Mouse (Mus musculus): ENCODE measurements around the gene Prkar1b.

Gene Prkar1b

DNA sequence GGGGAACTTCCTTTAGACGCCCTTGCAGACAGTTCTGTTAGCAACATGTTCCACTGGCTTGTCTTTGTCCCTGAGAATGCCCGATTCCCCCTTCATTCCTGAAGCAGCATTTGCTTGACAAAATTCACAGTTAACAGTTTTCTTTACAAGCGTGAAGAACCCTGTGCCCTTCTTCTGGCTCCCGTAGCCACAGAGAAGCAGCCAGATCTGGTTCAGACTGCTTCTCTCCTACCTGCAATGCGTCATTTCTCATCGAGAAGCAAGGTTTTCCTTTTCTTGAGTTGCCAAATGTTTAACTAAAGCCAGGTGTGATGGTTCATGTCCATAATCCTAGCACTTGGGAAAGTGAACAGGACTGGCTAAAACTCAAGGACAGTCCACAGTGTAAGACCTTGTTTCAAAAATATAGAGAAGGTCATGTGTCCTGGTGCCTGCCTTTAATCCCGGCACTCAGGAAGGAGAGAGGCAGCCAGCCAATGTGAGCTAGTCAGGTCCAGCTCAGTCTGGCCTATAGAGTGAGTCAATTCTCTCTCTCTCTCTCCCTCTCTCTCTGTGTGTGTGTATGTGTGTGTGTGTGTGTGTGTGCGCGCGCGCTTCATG lies 3.2 kb downstream of the Prkar1b start:
- no peak for DNase-seq (ENCODE audit: low spot score)

DNA sequence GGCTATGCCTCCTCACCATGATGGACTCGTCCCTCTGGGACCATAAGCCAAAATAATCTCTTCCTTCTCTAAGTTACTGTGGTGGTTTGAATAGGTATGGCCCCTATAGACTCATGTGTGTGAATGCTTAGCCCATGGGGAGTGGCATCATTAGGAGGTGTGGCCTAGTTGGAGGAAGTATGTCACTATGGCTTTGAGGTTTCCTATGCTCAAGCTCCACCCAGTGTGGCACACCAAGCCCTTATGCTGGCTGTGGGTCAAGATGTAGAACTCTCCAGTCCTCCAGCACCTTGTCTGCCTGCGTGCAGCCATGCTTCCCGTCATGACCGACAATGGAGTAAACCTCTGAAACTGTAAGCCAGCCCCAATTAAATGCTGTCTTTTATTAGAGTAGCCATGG lies 4.1 kb downstream of the Prkar1b start:
- no peak for DNase-seq (ENCODE audit: low spot score)

DNA sequence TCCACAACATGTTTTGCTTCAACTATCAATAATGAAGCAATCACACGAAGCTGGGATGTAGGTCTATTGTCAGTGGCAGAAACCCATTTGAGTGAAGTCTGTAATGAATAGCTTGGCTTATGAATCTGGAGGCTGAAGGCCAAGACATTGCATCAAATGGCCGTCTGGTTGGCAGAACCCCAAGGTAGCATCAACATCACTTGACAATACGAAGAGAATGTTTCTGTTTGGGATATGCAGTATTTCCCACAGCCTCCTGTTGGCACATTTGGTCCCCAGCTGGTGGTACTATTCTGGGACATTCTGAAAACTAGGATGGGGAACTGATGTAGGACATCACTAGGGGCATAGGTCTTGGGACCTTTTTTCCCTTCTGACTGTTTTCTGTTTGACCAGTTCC lies 5.9 kb downstream of the Prkar1b start:
- DNase-seq (ENCODE audit: low spot score): no peak

DNA sequence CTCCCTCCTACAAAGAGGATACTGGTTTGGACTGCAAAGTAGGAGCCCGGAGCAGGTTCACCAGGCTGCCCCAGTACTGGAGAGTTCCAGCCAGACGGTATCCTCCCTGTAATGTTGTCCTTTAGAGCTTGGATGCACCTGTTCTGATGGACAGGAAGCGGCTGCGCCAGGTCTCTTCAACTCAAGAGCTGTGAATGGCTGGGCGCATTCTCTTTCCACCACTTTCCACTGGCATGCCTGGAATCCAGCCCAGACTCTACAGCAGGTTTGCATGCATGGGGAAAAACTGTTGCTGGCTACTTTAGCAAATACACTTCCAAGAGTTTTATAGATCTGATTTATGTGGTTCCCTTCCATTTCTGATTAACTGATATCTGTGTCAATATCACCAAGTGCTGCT lies 8.5 kb downstream of the Prkar1b start:
- no peak for DNase-seq (ENCODE audit: low spot score)

GRCm38 (mm10) chr5:139140589-139140988 lies 9.2 kb downstream of the Prkar1b start:
- no peak for DNase-seq (ENCODE audit: low spot score)

DNA sequence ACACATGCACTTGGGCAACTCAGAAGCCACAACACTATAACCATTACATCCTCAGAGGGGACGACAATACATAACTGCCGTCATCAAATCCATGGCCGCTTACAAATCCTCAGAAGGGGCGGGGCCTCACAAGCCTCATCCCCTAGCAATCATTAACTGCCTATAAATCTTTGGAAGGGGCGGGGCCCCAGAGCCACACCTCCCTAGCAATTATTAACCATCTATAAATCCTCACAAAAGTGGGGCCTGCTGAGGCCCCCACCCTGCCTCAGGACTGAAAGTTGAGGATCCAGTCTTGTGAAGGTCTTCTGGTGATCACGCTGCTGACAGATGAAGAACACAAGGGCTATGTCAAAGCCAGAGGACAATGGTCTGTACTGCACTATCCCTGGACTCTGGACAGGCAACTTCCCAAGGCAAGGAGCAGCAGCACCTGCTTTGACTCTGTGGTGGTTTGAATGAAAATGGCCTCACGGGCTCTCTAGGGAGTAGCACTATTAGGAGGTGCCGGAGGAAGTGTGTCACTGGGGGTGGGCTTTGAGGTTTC lies 10.8 kb downstream of the Prkar1b start:
- no peak for DNase-seq (ENCODE audit: low spot score)

- DNase-seq (ENCODE audit: low spot score): no peak
Observed at GRCm38 (mm10) chr5:139138261-139138925, 11.4 kb downstream of the Prkar1b start.

DNA sequence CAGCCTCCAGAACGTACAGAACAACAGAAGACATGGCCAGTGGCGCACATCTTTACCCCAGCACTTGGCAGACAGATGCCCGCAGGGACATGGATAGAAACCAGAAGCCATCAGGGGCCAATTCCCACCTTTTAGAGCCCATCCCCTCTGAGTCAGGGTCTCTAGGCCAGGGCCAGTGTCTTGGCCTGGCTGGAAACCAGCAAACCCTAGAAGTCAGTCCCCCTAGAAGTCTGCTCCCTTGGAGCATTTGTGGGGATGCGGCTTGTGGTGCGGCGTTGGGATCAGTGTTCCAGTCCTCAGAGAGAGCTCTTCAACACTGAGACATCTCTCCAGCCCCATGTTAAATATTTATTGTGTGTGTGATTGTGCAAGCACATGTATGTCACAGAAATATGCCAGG lies 12.6 kb downstream of the Prkar1b start:
- DNase-seq (ENCODE audit: low spot score): no peak

- no peak for DNase-seq (ENCODE audit: low spot score)
Observed at GRCm38 (mm10) chr5:139136341-139136740, 13.5 kb downstream of the Prkar1b start.

DNA sequence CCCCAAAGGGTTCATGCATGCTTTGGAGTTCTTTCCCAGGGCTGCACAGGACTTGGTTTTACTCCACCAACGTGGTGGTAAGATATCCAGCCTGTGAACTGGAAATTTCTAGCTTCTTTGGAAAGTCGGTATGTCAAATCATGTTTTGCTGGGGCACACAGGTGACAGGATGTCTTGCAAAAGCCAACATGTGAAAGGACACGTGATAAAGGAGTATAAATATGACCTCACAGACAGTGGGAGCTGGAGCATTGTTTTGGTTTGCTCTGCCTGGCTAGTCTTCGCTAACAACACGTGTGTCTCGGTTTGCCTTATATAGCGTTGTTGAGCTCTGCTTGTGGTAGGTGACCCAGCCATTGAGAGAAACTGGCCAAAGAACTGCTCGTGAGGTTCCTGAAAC lies 15.3 kb downstream of the Prkar1b start:
- no peak for DNase-seq (ENCODE audit: low spot score)

DNA sequence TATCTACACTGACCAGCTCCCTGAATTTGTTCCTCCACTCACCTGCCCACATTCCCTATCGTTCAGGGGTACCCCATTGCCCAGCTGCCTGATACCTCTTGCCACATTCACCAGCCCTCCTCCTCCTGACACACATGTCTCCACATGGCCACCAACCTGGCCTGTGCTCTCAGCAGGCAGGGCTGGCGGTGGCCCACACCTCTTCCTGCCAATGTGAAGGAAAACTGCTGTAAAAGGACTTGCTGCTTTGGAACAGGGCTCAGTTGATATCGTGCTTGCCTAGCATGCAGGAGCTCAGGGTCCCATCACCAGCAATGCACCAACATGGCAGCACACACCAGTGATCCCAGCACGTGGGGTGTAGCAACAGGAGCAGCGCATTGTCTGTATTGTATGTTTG lies 19.4 kb downstream of the Prkar1b start:
- DNase-seq (ENCODE audit: low spot score): no peak

DNA sequence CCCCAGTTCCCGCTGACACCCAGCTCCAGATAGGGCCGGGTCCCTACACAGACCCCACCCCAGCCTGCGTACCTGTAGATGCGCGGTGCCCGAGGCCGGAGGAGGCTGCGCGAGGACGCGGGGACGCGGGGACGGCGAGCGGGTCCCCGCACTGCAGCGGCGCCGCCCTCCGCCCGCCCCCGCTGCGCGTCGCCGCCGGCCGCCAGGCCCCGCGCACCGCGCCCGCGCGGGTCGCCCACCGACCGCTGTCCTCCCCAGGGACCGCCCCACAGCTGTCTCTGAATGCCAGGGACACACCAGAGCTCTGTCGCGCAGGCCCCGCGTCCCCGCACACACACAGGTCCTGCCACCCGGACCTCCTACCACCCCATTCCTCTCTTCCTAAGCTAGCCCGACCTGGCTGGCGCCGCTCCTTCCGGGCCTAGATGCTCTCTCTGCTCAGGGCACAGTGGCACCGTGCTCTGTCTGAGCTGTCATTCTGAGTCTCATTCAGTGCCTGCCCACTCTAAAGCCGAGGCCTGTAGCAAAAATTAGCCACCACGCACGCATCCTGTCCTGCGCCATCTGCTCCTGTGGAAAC lies 20.1 kb downstream of the Prkar1b start:
- no peak for DNase-seq (ENCODE audit: low spot score)

- no peak for DNase-seq (ENCODE audit: low spot score)
Observed at GRCm38 (mm10) chr5:139129078-139129477, 20.7 kb downstream of the Prkar1b start.

- DNase-seq (ENCODE audit: low spot score): no peak
Observed at GRCm38 (mm10) chr5:139128476-139129065, 21.2 kb downstream of the Prkar1b start.

DNA sequence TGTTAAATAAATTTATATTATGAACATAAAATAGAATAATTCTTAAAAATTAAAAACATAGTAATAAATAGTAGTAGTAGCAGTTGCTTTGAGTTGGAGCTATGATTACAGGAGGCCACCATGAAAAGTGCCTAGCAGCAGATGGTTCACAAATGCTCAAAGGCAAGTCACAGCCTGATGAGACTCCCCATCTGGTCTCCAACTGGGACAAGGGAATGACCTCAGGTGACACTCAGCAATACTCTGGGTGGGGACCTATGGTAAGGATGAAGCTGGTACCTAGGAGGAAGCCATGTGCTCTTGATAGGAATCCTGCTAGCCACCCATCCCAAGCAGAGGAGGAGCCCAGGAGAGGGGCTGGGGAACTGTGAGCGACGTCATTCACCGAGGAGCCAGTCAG lies 24.1 kb downstream of the Prkar1b start:
- DNase-seq (ENCODE audit: low spot score): no peak

- DNase-seq (ENCODE audit: low spot score): no peak
Observed at GRCm38 (mm10) chr5:139118961-139119276, 30.9 kb downstream of the Prkar1b start.

GRCm38 (mm10) chr5:139118139-139118960 lies 31.5 kb downstream of the Prkar1b start:
- DNase-seq (ENCODE audit: low spot score): no peak

DNA sequence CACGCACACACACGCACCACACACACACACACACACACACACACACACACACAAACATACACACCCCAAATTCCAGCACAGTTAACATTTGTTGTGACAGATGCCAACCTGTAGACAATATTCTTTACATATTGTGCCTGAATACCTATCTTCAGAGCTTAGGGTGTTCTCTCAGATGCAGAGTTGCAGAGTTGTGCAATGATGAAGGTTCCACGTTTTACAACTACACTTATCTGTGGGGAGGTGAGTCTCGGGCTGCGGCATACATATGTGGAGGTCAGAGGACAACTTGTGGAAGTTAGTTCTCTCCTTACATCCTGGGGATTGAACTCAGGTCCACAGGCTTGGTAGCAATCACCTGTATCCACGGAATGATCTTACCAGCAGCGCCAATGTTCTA lies 34.3 kb downstream of the Prkar1b start:
- DNase-seq (ENCODE audit: low spot score): no peak

DNA sequence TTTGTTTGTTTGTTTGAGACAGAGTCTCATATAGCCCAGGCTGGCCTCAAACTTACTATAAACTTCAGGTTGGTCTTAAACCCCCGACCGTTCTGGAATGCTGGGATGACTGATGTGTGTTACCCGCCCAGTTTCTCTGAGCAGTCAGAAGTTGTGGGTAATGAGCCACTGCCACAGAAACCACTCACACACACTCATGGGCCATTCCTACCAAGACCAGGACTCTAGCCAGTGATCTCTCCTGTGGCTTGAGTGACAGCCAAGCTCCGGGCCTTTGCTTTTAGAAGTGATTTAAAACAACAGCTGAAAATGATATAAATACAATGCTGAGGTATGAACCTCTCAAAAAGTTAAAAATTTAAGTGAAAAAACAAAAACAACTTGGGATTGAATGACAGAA lies 34.9 kb downstream of the Prkar1b start:
- DNase-seq (ENCODE audit: low spot score): no peak

DNA sequence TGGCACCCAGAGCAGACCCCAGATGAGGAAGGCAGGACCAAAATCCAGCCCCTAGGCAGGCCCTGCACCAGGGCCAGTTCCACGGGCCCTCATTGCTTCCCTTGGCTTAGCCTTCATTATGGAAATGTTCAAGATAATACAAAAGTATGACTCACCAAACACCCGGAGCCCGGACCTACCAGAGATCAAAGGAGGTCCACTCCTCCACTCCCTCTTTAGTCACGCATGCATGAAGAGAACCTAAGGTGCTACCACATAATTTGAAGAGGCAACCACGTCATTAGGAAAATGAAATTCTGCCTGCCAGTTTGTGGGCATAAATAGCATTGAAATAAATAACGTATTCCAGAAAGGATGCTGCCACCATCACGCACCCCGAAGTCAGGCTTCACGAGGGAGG lies 37.4 kb downstream of the Prkar1b start:
- no peak for DNase-seq (ENCODE audit: low spot score)

GRCm38 (mm10) chr5:139111991-139112390 lies 37.8 kb downstream of the Prkar1b start:
- DNase-seq (ENCODE audit: low spot score): no peak

- no peak for DNase-seq (ENCODE audit: low spot score)
Observed at GRCm38 (mm10) chr5:139110140-139110855, 39.5 kb downstream of the Prkar1b start.

All from spleen, adult 12 weeks (tissue).